Mouse (Mus musculus) midbrain, postnatal 0 days (tissue): ENCODE measurements around the gene Phlda2. TPM values are rescaled to one million over a fixed set of nuclear protein-coding genes. Genes with fewer than 3 reads are reported as not detected.

Experiments
- ATAC-seq: fragments of 200-750 bp; cut with Nextera tagmentation; 2 replicates; pipeline ENCODE4 v1.8.0; 2017; ENCODE audit warnings: moderate number of reproducible peaks, mild to moderate bottlenecking, moderate TSS enrichment, moderate library complexity; ENCODE audit not compliant: low FRiP score
- DNase-seq: peaks from one replicate; pipeline ENCODE4 v3.0.0-alpha.2; 2015; ENCODE audit warnings: low spot score
- H3K27ac ChIP-seq: fragments of 300-500 bp; sonication (generic); 2 replicates; pipeline ENCODE4 v1.5.1; 2014; ENCODE audit warnings: low read depth, mild to moderate bottlenecking, low read length, mixed read lengths
- H3K27me3 ChIP-seq: fragments of 300-500 bp; sonication (generic); 2 replicates; pipeline ENCODE4 v1.6.1; 2014; ENCODE audit warnings: low read length, control low read depth, mixed read lengths; ENCODE audit not compliant: insufficient read depth
- H3K36me3 ChIP-seq: fragments of 300-500 bp; sonication (generic); 2 replicates; pipeline ENCODE4 v1.6.1; 2014; ENCODE audit warnings: low read length, control low read depth, mixed read lengths; ENCODE audit not compliant: insufficient read depth
- H3K4me1 ChIP-seq: fragments of 300-500 bp; sonication (generic); 2 replicates; pipeline ENCODE4 v1.6.1; 2014; ENCODE audit warnings: mild to moderate bottlenecking, control low read depth, antibody characterized with exemption, low read length, mixed read lengths; ENCODE audit not compliant: insufficient read depth
- H3K4me2 ChIP-seq: fragments of 300-500 bp; sonication (generic); 2 replicates; pipeline ENCODE4 v1.6.1; 2014; ENCODE audit warnings: low read depth, mild to moderate bottlenecking, low read length, mixed read lengths; ENCODE audit not compliant: poor library complexity, severe bottlenecking
- H3K4me3 ChIP-seq: fragments of 300-500 bp; sonication (generic); 2 replicates; pipeline ENCODE4 v1.5.1; 2014; ENCODE audit warnings: low read depth, mild to moderate bottlenecking, low read length, moderate library complexity
- H3K9ac ChIP-seq: fragments of 300-500 bp; sonication (generic); replicated peaks from 2 replicates; pipeline ENCODE4 v1.6.1; 2014; ENCODE audit warnings: mild to moderate bottlenecking, low read length, moderate library complexity, mixed read lengths; ENCODE audit not compliant: poor library complexity, severe bottlenecking
- H3K9me3 ChIP-seq: fragments of 300-500 bp; sonication (generic); 2 replicates; pipeline ENCODE4 v1.6.1; 2016; ENCODE audit warnings: low read length, control low read depth
- CTCF ChIP-seq: IDR thresholded peaks from 2 replicates; pipeline ENCODE4 v1.5.1; 2016; ENCODE audit warnings: antibody characterized with exemption, mild to moderate bottlenecking
- WGBS: fragments of 180-500 bp; shearing (Covaris S2); extraction: QIAGEN DNeasy Blood & Tissue Kit; methylation state at CpG from one replicate; pipeline ENCODE4 v1.1.7; 2014; 5-methylcytosine and 5-hydroxymethylcytosine counted together
- polyA plus RNA-seq: library from polyadenylated mRNA; unstranded; fragments of >200 nt; fragmentation: Nextera tagmentation; extraction: Ambion mirVana; gene quantifications from 2 replicates; pipeline ENCODE4 v1.2.1, GENCODE M21; 2015
- total RNA-seq: library from RNA; depleted of rRNA; stranded (reverse); fragments of >200 nt; gene quantifications from 2 replicates; pipeline ENCODE4 v1.2.3, GENCODE M21; 2014

The Phlda2 gene
- total and polyA plus RNA-seq, 2 experiments from 2014 or later = 0.51 to 10.0 TPM

GRCm38 (mm10) chr7:143473347-143474101 is 29.4 kb downstream of the Phlda2 start, which contains the start of gene Slc22a18:
Gene Slc22a18 (plus strand): TSS chr7:143473736.
- H3K4me3 ChIP-seq = no peak within 1 kb of the TSS
- no peak for DNase-seq
- WGBS = 43% methylated on average over 4 of the region's 4 CpGs
- no peak within 1 kb of the TSS for H3K27ac ChIP-seq
- ATAC-seq = no peak
- no peaks in the 10 kb centered on the region for H3K36me3 ChIP-seq
- no peaks in the 10 kb centered on the region for H3K9me3 ChIP-seq
- H3K9ac ChIP-seq = no peak within 1 kb of the TSS
- H3K4me1 ChIP-seq = no peaks in the 10 kb centered on the region
- no peak for TF ChIP-seq CTCF
- no peaks in the 10 kb centered on the region for H3K27me3 ChIP-seq
- H3K4me2 ChIP-seq = no peak within 1 kb of the TSS

- ATAC-seq (peak; percentile 10; the same call in 1 of the 2 replicates), DNase-seq (peak; percentile 87)
- Histone ChIP-seq H3K9me3 (no peaks in the 10 kb centered on the region), H3K27me3 (no peaks in the 10 kb centered on the region), H3K4me3 (no peak overlapping the region), H3K4me1 (peaks cover 3% of the 10 kb centered on the region), H3K36me3 (no peaks in the 10 kb centered on the region), H3K27ac (no peak overlapping the region), H3K9ac (no peak overlapping the region), H3K4me2 (no peak overlapping the region)
- WGBS = 18% methylated on average over 8 of the region's 8 CpGs
- TF ChIP-seq CTCF = peak; percentile 94
Measured at GRCm38 (mm10) chr7:143469946-143470345, 33.0 kb downstream of the Phlda2 start.

DNA sequence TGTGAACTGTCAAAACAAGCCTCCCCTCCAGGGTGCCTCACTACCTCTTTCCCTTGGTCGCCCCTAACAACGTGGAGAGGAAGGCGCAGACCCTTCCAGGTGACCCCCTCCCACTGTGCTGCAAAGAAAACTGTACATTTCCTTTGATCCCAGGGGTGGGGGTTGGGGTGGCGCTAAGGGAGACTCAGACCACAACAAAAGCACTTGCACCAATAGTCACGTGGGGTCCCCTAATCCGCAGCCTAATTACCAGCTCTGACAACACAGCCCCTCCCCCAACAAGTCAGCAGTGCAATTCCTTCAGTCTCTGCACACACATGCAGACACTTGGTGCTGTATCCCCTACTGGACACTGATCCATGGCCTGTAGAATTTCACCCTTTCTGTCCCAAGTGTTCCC is 35.2 kb downstream of the Phlda2 start:
- 7% methylated on average over 6 of the region's 6 CpGs for WGBS
- Histone ChIP-seq H3K9ac (no peak overlapping the region), H3K9me3 (no peaks in the 10 kb centered on the region), H3K36me3 (no peaks in the 10 kb centered on the region), H3K27ac (no peak overlapping the region), H3K4me3 (no peak overlapping the region), H3K4me1 (peaks cover 3% of the 10 kb centered on the region), H3K27me3 (no peaks in the 10 kb centered on the region), H3K4me2 (no peak overlapping the region)
- TF ChIP-seq CTCF = no peak
- DNase-seq = no peak
- no peak for ATAC-seq

GRCm38 (mm10) chr7:143466099-143466677 is 36.8 kb downstream of the Phlda2 start:
- no peak overlapping the region for H3K27ac ChIP-seq
- H3K9me3 ChIP-seq = no peaks in the 10 kb centered on the region
- H3K36me3 ChIP-seq = no peaks in the 10 kb centered on the region
- peak; percentile 94 for TF ChIP-seq CTCF
- WGBS = 36% methylated on average over 14 of the region's 14 CpGs
- no peaks in the 10 kb centered on the region for H3K27me3 ChIP-seq
- H3K9ac ChIP-seq = no peak overlapping the region
- H3K4me1 ChIP-seq = peaks cover 3% of the 10 kb centered on the region
- peak; percentile 79 for DNase-seq
- peak; percentile 41; the same call in 1 of the 2 replicates for ATAC-seq
- no peak overlapping the region for H3K4me2 ChIP-seq
- no peak overlapping the region for H3K4me3 ChIP-seq

GRCm38 (mm10) chr7:143464811-143465560 is 38.0 kb downstream of the Phlda2 start:
- H3K27me3 ChIP-seq = no peaks in the 10 kb centered on the region
- DNase-seq (peak; percentile 41), ATAC-seq (peak; percentile 28; the same call in 1 of the 2 replicates)
- peak overlapping the region; percentile 50; the same call in 1 of the 2 replicates for H3K9ac ChIP-seq
- peaks cover 7% of the 10 kb centered on the region; the same call in 1 of the 2 replicates for H3K9me3 ChIP-seq
- H3K36me3 ChIP-seq = no peaks in the 10 kb centered on the region
- no peak overlapping the region for H3K27ac ChIP-seq
- peak overlapping the region; percentile 61 for H3K4me2 ChIP-seq
- WGBS = 30% methylated on average over 52 of the region's 56 CpGs
- no peak for TF ChIP-seq CTCF
- H3K4me1 ChIP-seq = peaks cover 3% of the 10 kb centered on the region
- H3K4me3 ChIP-seq = peak overlapping the region; percentile 32
